Comparison of ENCODE assay signal across 26 mouse cellular contexts in the genomic region with DNA sequence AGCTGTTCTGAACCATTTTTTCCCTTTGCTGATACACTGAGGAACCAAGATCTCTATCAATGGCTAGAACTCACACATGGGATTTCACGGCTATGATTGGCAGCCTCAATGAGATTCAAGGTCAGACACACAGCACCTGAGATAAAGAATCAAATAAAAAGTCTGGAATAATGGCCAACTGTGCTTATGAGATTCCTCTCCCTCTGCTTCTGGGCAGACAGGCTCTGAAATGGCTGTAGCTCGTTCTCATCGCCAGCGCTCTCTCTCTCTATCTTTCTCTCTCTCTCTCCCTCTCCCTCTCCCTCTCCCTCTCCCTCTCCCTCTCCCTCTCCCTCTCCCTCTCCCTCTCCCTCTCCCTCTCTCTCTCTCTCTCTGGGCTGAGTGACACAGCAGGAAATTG.
DNase-seq lines count a peak whose midpoint lies in the region; ATAC-seq lines count a peak whose summit lies in the region.
"Had no signal": no experiment of that assay in that cellular context is flagged by ENCODE, and none has a peak within 500 bp of the region (broad histone marks: within the 10 kb centered on the region; RNA-seq: fewer than 3 reads in every experiment).

No protein-coding gene starts in this region.

- no peaks in the 10 kb centered on the region for H3K4me1 ChIP-seq in forebrain, embryonic 14.5 days (ENCODE audit: control insufficient read depth, insufficient read depth, low read length)
- no peaks in the 10 kb centered on the region for H3K4me1 ChIP-seq in forebrain, embryonic 13.5 days
- peaks cover 1% of the 10 kb centered on the region; the same call in 1 of the 2 replicates for H3K4me1 ChIP-seq in hindbrain, embryonic 15.5 days (replicated peaks)
- no peaks in the 10 kb centered on the region for H3K4me1 ChIP-seq in hindbrain, embryonic 16.5 days (ENCODE audit: control insufficient read depth, insufficient read depth, low read depth, low read length)
- H3K4me1 ChIP-seq in midbrain, embryonic 14.5 days (ENCODE audit: control insufficient read depth, insufficient read depth, low read length): peaks cover 1% of the 10 kb centered on the region; the same call in 1 of the 2 replicates
- peaks cover 12% of the 10 kb centered on the region for H3K4me1 ChIP-seq in midbrain, embryonic 10.5 days
- H3K4me1 ChIP-seq: intestine, embryonic 15.5 days; neural tube, embryonic 12.5 days had no signal

- no peaks in the 10 kb centered on the region for H3K9me3 ChIP-seq in forebrain, embryonic 14.5 days (replicated peaks; ENCODE audit: control insufficient read depth, low read length)
- H3K9me3 ChIP-seq in forebrain, embryonic 13.5 days (replicated peaks): no peaks in the 10 kb centered on the region
- no peaks in the 10 kb centered on the region for H3K9me3 ChIP-seq in hindbrain, embryonic 15.5 days
- H3K9me3 ChIP-seq in hindbrain, embryonic 16.5 days (ENCODE audit: control insufficient read depth, low read length): no peaks in the 10 kb centered on the region
- H3K9me3 ChIP-seq in midbrain, embryonic 14.5 days (ENCODE audit: control insufficient read depth, low read length): no peaks in the 10 kb centered on the region
- H3K9me3 ChIP-seq in midbrain, embryonic 10.5 days (replicated peaks): no peaks in the 10 kb centered on the region
- H3K9me3 ChIP-seq: embryonic facial prominence, embryonic 12.5 days; heart, embryonic 13.5 days; intestine, embryonic 15.5 days; neural tube, embryonic 12.5 days had no signal

- no peak overlapping the region for H3K9ac ChIP-seq in forebrain, embryonic 14.5 days (ENCODE audit: low read length)
- no peak overlapping the region for H3K9ac ChIP-seq in forebrain, embryonic 13.5 days
- no peak overlapping the region for H3K9ac ChIP-seq in hindbrain, embryonic 15.5 days
- no peak overlapping the region for H3K9ac ChIP-seq in hindbrain, embryonic 16.5 days (ENCODE audit: low read depth, low read length)
- H3K9ac ChIP-seq in midbrain, embryonic 14.5 days (replicated peaks; ENCODE audit: low read length): no peak overlapping the region
- H3K9ac ChIP-seq: embryonic facial prominence, embryonic 12.5 days; heart, embryonic 13.5 days; intestine, embryonic 15.5 days; liver, embryonic 14.5 days; neural tube, embryonic 12.5 days had no signal

- H3K36me3 ChIP-seq in forebrain, embryonic 14.5 days (ENCODE audit: control insufficient read depth, insufficient read depth, low read length): no peaks in the 10 kb centered on the region
- H3K36me3 ChIP-seq in forebrain, embryonic 13.5 days (ENCODE audit: poor library complexity, severe bottlenecking): no peaks in the 10 kb centered on the region
- H3K36me3 ChIP-seq in hindbrain, embryonic 15.5 days: no peaks in the 10 kb centered on the region
- no peaks in the 10 kb centered on the region for H3K36me3 ChIP-seq in hindbrain, embryonic 16.5 days (ENCODE audit: control insufficient read depth, insufficient read depth, low read length)
- H3K36me3 ChIP-seq in midbrain, embryonic 14.5 days (ENCODE audit: control insufficient read depth, insufficient read depth, low read length): no peaks in the 10 kb centered on the region
- H3K36me3 ChIP-seq in midbrain, embryonic 10.5 days: no peaks in the 10 kb centered on the region
- H3K36me3 ChIP-seq: embryonic facial prominence, embryonic 12.5 days; G1E; heart, embryonic 13.5 days; intestine, embryonic 15.5 days; neural tube, embryonic 12.5 days had no signal

- H3K4me2 ChIP-seq in forebrain, embryonic 14.5 days (ENCODE audit: low read length): no peak overlapping the region
- H3K4me2 ChIP-seq in forebrain, embryonic 13.5 days: no peak overlapping the region
- H3K4me2 ChIP-seq in hindbrain, embryonic 15.5 days: no peak overlapping the region
- no peak overlapping the region for H3K4me2 ChIP-seq in hindbrain, embryonic 16.5 days (ENCODE audit: low read length)
- no peak overlapping the region for H3K4me2 ChIP-seq in midbrain, embryonic 14.5 days (ENCODE audit: low read length)
- H3K4me2 ChIP-seq: embryonic facial prominence, embryonic 12.5 days; heart, embryonic 13.5 days; intestine, embryonic 15.5 days; neural tube, embryonic 12.5 days had no signal

- WGBS in forebrain, embryonic 14.5 days: 68% methylated on average over 4 of the region's 4 CpGs
- WGBS in forebrain, embryonic 13.5 days: 72% methylated on average over 4 of the region's 4 CpGs
- 37% methylated on average over 4 of the region's 4 CpGs for WGBS in hindbrain, embryonic 15.5 days
- 43% methylated on average over 4 of the region's 4 CpGs for WGBS in hindbrain, embryonic 16.5 days
- WGBS in midbrain, embryonic 14.5 days: 39% methylated on average over 4 of the region's 4 CpGs
- 80% methylated on average over 4 of the region's 4 CpGs for WGBS in midbrain, embryonic 10.5 days

- 0 out of 2 replicates have a peak overlapping the region, but pooled peaks have one; percentile 21 for H3K27ac ChIP-seq in forebrain, embryonic 14.5 days (ENCODE audit: low read depth, low read length)
- H3K27ac ChIP-seq in forebrain, embryonic 13.5 days: no peak overlapping the region
- peak overlapping the region; percentile 57; the same call in 1 of the 2 replicates for H3K27ac ChIP-seq in hindbrain, embryonic 15.5 days (replicated peaks)
- no peak overlapping the region for H3K27ac ChIP-seq in hindbrain, embryonic 16.5 days (ENCODE audit: low read depth, low read length)
- peak overlapping the region; percentile 72 for H3K27ac ChIP-seq in midbrain, embryonic 14.5 days (replicated peaks; ENCODE audit: low read depth, low read length)
- H3K27ac ChIP-seq in midbrain, embryonic 10.5 days (replicated peaks): no peak overlapping the region
- H3K27ac ChIP-seq: embryonic facial prominence, embryonic 12.5 days; heart, embryonic 13.5 days; intestine, embryonic 15.5 days; liver, embryonic 14.5 days; neural tube, embryonic 12.5 days had no signal

- DNase-seq in forebrain, embryonic 14.5 days (ENCODE audit: low spot score): no peak
- DNase-seq in midbrain, embryonic 14.5 days: no peak
- DNase-seq in midbrain, embryonic 10.5 days (ENCODE audit: low spot score): no peak
- DNase-seq: adrenal gland, postnatal 10 days; cerebellum, adult 11 months; cerebellum, adult 9-11 months; embryo, embryonic 11 days; gastrocnemius, postnatal 10 days; heart, postnatal 10 days; kidney, adult 9 months; kidney, postnatal 14 days; liver; lung, adult 2 months; lung, postnatal 10 days; right cerebral cortex, postnatal 14 days; thymus, postnatal 4 days had no signal

- H3K27me3 ChIP-seq in forebrain, embryonic 14.5 days (replicated peaks; ENCODE audit: control insufficient read depth, insufficient read depth, low read length): no peaks in the 10 kb centered on the region
- H3K27me3 ChIP-seq in forebrain, embryonic 13.5 days: no peaks in the 10 kb centered on the region
- no peaks in the 10 kb centered on the region for H3K27me3 ChIP-seq in hindbrain, embryonic 15.5 days
- no peaks in the 10 kb centered on the region for H3K27me3 ChIP-seq in hindbrain, embryonic 16.5 days (replicated peaks; ENCODE audit: control insufficient read depth, insufficient read depth, low read length)
- no peaks in the 10 kb centered on the region for H3K27me3 ChIP-seq in midbrain, embryonic 14.5 days (ENCODE audit: control insufficient read depth, insufficient read depth, low read length)
- H3K27me3 ChIP-seq in midbrain, embryonic 10.5 days (ENCODE audit: low read depth, poor library complexity, severe bottlenecking): no peaks in the 10 kb centered on the region
- H3K27me3 ChIP-seq: embryonic facial prominence, embryonic 12.5 days; heart, embryonic 13.5 days; intestine, embryonic 15.5 days; neural tube, embryonic 12.5 days had no signal

- H3K4me3 ChIP-seq in forebrain, embryonic 14.5 days (ENCODE audit: low read depth, low read length): no peak overlapping the region
- H3K4me3 ChIP-seq in forebrain, embryonic 13.5 days: no peak overlapping the region
- H3K4me3 ChIP-seq in hindbrain, embryonic 15.5 days: no peak overlapping the region
- H3K4me3 ChIP-seq in hindbrain, embryonic 16.5 days (ENCODE audit: low read length): no peak overlapping the region
- no peak overlapping the region for H3K4me3 ChIP-seq in midbrain, embryonic 14.5 days (replicated peaks; ENCODE audit: low read depth, low read length)
- no peak overlapping the region for H3K4me3 ChIP-seq in midbrain, embryonic 10.5 days
- H3K4me3 ChIP-seq: embryonic facial prominence, embryonic 12.5 days; heart, embryonic 13.5 days; intestine, embryonic 15.5 days; neural tube, embryonic 12.5 days had no signal

- 0 out of 2 replicates have a peak, but pooled peaks have one; percentile 15 for ATAC-seq in forebrain, embryonic 14.5 days
- ATAC-seq in forebrain, embryonic 13.5 days: no peak
- no peak for ATAC-seq in hindbrain, embryonic 15.5 days (ENCODE audit: low FRiP score, low read depth)
- ATAC-seq in hindbrain, embryonic 16.5 days: no peak
- ATAC-seq in midbrain, embryonic 14.5 days (ENCODE audit: low FRiP score, low TSS enrichment): no peak; the same call in 1 of the 2 replicates
- ATAC-seq in erythroid progenitor cell, adult 5-6 weeks (replicated peaks; ENCODE audit: low FRiP score, poor library complexity, severe bottlenecking): no peak
- ATAC-seq: intestine, embryonic 15.5 days had no signal

Comparison
In these comparisons a context has a peak if more than half of its experiments do, and no peak if none do; other contexts are left out.
1. H3K27ac ChIP-seq: peak in forebrain, embryonic 14.5 days (single experiment), hindbrain, embryonic 15.5 days (single experiment) and midbrain, embryonic 14.5 days (single experiment); none in forebrain, embryonic 13.5 days (single experiment), hindbrain, embryonic 16.5 days (single experiment) and midbrain, embryonic 10.5 days (single experiment).